Mouse (Mus musculus) heart, postnatal 0 days (tissue): ENCODE measurements around the gene Lhb. TPM values are rescaled to one million over a fixed set of nuclear protein-coding genes. Genes with fewer than 3 reads are reported as not detected.

ENCODE experiments used
- ATAC-seq: fragments of 200-750 bp; cut with Nextera tagmentation; 2 replicates; pipeline ENCODE4 v1.8.0; 2017; ENCODE audit warnings: low read depth, moderate number of reproducible peaks, moderate library complexity; ENCODE audit not compliant: insufficient read depth
- DNase-seq: peaks from one replicate; pipeline ENCODE4 v3.0.0-alpha.2; 2016; ENCODE audit warnings: low spot score
- H3K27ac ChIP-seq: fragments of 300-500 bp; sonication (generic); 2 replicates; pipeline ENCODE4 v1.5.1; 2014; ENCODE audit warnings: low read depth, mild to moderate bottlenecking
- H3K27me3 ChIP-seq: fragments of 300-500 bp; sonication (generic); 2 replicates; pipeline ENCODE4 v1.6.1; 2014; ENCODE audit warnings: low read length, mixed read lengths; ENCODE audit not compliant: control insufficient read depth, insufficient read depth
- H3K36me3 ChIP-seq: fragments of 300-500 bp; sonication (generic); replicated peaks from 2 replicates; pipeline ENCODE4 v1.6.1; 2014; ENCODE audit warnings: low read length, mixed read lengths; ENCODE audit not compliant: control insufficient read depth, insufficient read depth
- H3K4me1 ChIP-seq: fragments of 300-500 bp; sonication (generic); 2 replicates; pipeline ENCODE4 v1.6.1; 2014; ENCODE audit warnings: antibody characterized with exemption; ENCODE audit not compliant: control insufficient read depth, insufficient read depth
- H3K4me2 ChIP-seq: fragments of 300-500 bp; sonication (generic); 2 replicates; pipeline ENCODE4 v1.6.1; 2014; ENCODE audit warnings: low read depth, mild to moderate bottlenecking, low read length, moderate library complexity
- H3K4me3 ChIP-seq: fragments of 300-500 bp; sonication (generic); 2 replicates; pipeline ENCODE4 v1.5.1; 2014; ENCODE audit warnings: low read depth, low read length
- H3K9ac ChIP-seq: fragments of 300-500 bp; sonication (generic); replicated peaks from 2 replicates; pipeline ENCODE4 v1.6.1; 2014; ENCODE audit warnings: low read depth, low read length, mixed read lengths
- H3K9me3 ChIP-seq: fragments of 300-500 bp; sonication (generic); replicated peaks from 2 replicates; pipeline ENCODE4 v1.6.1; 2016; ENCODE audit warnings: low read length; ENCODE audit not compliant: control insufficient read depth
- CTCF ChIP-seq: IDR thresholded peaks from 2 replicates; pipeline ENCODE4 v1.5.1; 2016; ENCODE audit warnings: antibody characterized with exemption, control low read depth, low read depth
- EP300 ChIP-seq: IDR thresholded peaks from 2 replicates; pipeline ENCODE4 v1.6.1; 2016; ENCODE audit warnings: antibody characterized with exemption, low read depth
- WGBS: fragments of 180-500 bp; shearing (Covaris S2); extraction: QIAGEN DNeasy Blood & Tissue Kit; methylation state at CpG from one replicate; pipeline ENCODE4 v1.1.7; 2014; 5-methylcytosine and 5-hydroxymethylcytosine counted together
- polyA plus RNA-seq: library from polyadenylated mRNA; unstranded; fragments of >200 nt; fragmentation: Nextera tagmentation; extraction: Ambion mirVana; gene quantifications from 2 replicates; pipeline ENCODE4 v1.2.1, GENCODE M21; 2015
- total RNA-seq: library from RNA; depleted of rRNA; stranded (reverse); fragments of >200 nt; gene quantifications from 2 replicates; pipeline ENCODE4 v1.2.3, GENCODE M21; 2014; ENCODE audit warnings: low replicate concordance

Gene Lhb
- total and polyA plus RNA-seq, 2 experiments from 2014 or later, result not detected

DNA sequence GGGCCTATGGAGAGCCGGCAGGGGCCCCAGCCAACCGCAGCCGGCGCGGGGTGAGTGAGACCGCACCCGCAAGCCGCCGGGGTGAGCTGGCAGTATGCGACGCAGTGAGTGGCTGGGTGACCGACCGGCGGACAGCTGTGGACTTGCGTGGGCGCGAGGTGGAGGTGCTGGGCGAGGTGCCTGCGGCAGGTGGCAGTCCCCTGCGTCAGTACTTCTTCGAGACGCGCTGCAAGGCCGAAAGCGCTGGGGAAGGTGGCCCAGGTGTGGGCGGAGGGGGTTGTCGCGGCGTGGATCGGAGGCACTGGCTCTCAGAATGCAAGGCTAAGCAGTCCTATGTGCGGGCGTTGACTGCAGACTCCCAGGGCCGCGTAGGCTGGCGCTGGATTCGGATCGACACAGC, 5.0 kb upstream of the Lhb start:
- no peak overlapping the region for H3K4me3 ChIP-seq
- WGBS, result 16% methylated on average over 37 of the region's 37 CpGs
- ATAC-seq (no peak), DNase-seq (no peak)
- TF ChIP-seq CTCF (no peak), EP300 (no peak)
- no peak overlapping the region for H3K9ac ChIP-seq
- H3K27ac ChIP-seq, result no peak overlapping the region
- no peak overlapping the region for H3K4me2 ChIP-seq
- no peaks in the 10 kb centered on the region for H3K9me3 ChIP-seq
- peaks cover 12% of the 10 kb centered on the region; the same call in 1 of the 2 replicates for H3K4me1 ChIP-seq
- H3K36me3 ChIP-seq, result 0 out of 2 replicates have a peak, but pooled peaks cover 1% of the 10 kb centered on the region
- H3K27me3 ChIP-seq, result peaks cover 94% of the 10 kb centered on the region

DNA sequence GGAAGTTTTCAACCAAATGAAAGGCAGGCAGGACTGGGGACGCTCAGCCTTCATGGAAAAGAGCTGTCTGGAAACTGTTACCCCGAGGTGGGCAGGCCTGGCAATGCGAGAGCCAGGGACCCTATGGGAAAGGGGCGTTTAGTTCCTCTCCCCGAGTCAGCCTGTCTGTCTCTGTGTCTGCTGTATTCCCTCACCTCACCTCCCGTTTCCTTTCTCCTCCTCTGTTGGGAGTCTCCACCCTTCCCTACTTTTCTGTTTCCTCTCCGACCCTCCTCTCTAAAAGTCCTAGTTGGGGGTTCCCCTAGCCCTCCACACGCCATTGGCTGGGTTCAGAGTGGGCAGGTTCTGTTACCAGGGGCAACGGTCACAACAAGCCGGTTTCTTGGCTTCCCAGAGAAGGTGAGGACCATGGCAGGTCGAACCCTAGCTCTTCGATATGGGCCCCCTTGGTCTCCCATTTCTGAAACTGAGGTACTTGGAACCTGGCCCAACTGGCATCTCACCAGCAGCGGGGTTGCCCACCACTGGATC, 2.6 kb upstream of the Lhb start:
- H3K4me2 ChIP-seq, result no peak overlapping the region
- WGBS, result 14% methylated on average over 13 of the region's 13 CpGs
- H3K27me3 ChIP-seq, result peaks cover 75% of the 10 kb centered on the region
- H3K4me1 ChIP-seq, result peaks cover 9% of the 10 kb centered on the region; the same call in 1 of the 2 replicates
- no peaks in the 10 kb centered on the region for H3K9me3 ChIP-seq
- no peak for ATAC-seq
- no peak for DNase-seq
- peaks cover 25% of the 10 kb centered on the region for H3K36me3 ChIP-seq
- no peak overlapping the region for H3K4me3 ChIP-seq
- H3K27ac ChIP-seq, result no peak overlapping the region
- no peak overlapping the region for H3K9ac ChIP-seq
- no peak for TF ChIP-seq EP300
- no peak for TF ChIP-seq CTCF

GRCm38 (mm10) chr7:45419859-45420614, 583 bp upstream of the Lhb start:
- no peak overlapping the region for H3K27ac ChIP-seq
- H3K27me3 ChIP-seq, result peaks cover 55% of the 10 kb centered on the region
- WGBS, result 15% methylated on average over 27 of the region's 27 CpGs
- no peak overlapping the region for H3K4me3 ChIP-seq
- peaks cover 45% of the 10 kb centered on the region for H3K36me3 ChIP-seq
- DNase-seq (no peak), ATAC-seq (no peak)
- H3K4me2 ChIP-seq, result no peak overlapping the region
- no peaks in the 10 kb centered on the region for H3K4me1 ChIP-seq
- TF ChIP-seq EP300, result no peak
- no peak for TF ChIP-seq CTCF
- H3K9me3 ChIP-seq, result no peaks in the 10 kb centered on the region
- H3K9ac ChIP-seq, result no peak overlapping the region

GRCm38 (mm10) chr7:45421194-45421593, 574 bp downstream of the Lhb start:
- H3K4me3 ChIP-seq, result no peak overlapping the region
- no peak for ATAC-seq
- H3K9ac ChIP-seq, result no peak overlapping the region
- peaks cover 43% of the 10 kb centered on the region for H3K27me3 ChIP-seq
- no peaks in the 10 kb centered on the region for H3K9me3 ChIP-seq
- no peak overlapping the region for H3K27ac ChIP-seq
- no peak for TF ChIP-seq EP300
- no peak for TF ChIP-seq CTCF
- H3K36me3 ChIP-seq, result peaks cover 53% of the 10 kb centered on the region
- no peak for DNase-seq
- no peaks in the 10 kb centered on the region for H3K4me1 ChIP-seq
- H3K4me2 ChIP-seq, result no peak overlapping the region
- WGBS, result 93% methylated on average over 14 of the region's 14 CpGs

GRCm38 (mm10) chr7:45426556-45426955, 5.9 kb downstream of the Lhb start:
- H3K36me3 ChIP-seq, result peaks cover 73% of the 10 kb centered on the region
- H3K9ac ChIP-seq, result no peak overlapping the region
- H3K4me1 ChIP-seq, result no peaks in the 10 kb centered on the region
- no peaks in the 10 kb centered on the region for H3K9me3 ChIP-seq
- no peak overlapping the region for H3K4me3 ChIP-seq
- WGBS, result 84% methylated on average over 8 of the region's 8 CpGs
- no peak overlapping the region for H3K4me2 ChIP-seq
- no peak for DNase-seq
- no peaks in the 10 kb centered on the region for H3K27me3 ChIP-seq
- TF ChIP-seq EP300 (no peak), CTCF (no peak)
- ATAC-seq, result no peak
- H3K27ac ChIP-seq, result no peak overlapping the region

- H3K4me3 ChIP-seq, result peak overlapping the region; percentile 58
- H3K27ac ChIP-seq, result peak overlapping the region; percentile 91
- H3K4me2 ChIP-seq, result peak overlapping the region; percentile 94
- TF ChIP-seq CTCF (no peak), EP300 (no peak)
- no peak for DNase-seq
- H3K4me1 ChIP-seq, result peaks cover 29% of the 10 kb centered on the region
- under 1% methylated on average over 7 of the region's 7 CpGs for WGBS
- H3K36me3 ChIP-seq, result peaks cover 10% of the 10 kb centered on the region
- ATAC-seq, result no peak
- no peaks in the 10 kb centered on the region for H3K9me3 ChIP-seq
- H3K27me3 ChIP-seq, result no peaks in the 10 kb centered on the region
- peak overlapping the region; percentile 72 for H3K9ac ChIP-seq
These were observed 13.2 kb downstream of the Lhb start for GRCm38 (mm10) chr7:45433835-45434202.
